Mouse (Mus musculus) spleen, postnatal 14 days (tissue): Measurements from ENCODE around the gene Zfp729b.
A peak's percentile ranks its signal among the peaks of the same experiment; 100 is the strongest.

Experiments used
- DNase-seq, 2 experiments: peaks; one replicate each; pipeline ENCODE4 v3.0.0; 2021 to 2022; ENCODE audit warnings: low spot score in 2 of 2

The Zfp729b gene

DNA sequence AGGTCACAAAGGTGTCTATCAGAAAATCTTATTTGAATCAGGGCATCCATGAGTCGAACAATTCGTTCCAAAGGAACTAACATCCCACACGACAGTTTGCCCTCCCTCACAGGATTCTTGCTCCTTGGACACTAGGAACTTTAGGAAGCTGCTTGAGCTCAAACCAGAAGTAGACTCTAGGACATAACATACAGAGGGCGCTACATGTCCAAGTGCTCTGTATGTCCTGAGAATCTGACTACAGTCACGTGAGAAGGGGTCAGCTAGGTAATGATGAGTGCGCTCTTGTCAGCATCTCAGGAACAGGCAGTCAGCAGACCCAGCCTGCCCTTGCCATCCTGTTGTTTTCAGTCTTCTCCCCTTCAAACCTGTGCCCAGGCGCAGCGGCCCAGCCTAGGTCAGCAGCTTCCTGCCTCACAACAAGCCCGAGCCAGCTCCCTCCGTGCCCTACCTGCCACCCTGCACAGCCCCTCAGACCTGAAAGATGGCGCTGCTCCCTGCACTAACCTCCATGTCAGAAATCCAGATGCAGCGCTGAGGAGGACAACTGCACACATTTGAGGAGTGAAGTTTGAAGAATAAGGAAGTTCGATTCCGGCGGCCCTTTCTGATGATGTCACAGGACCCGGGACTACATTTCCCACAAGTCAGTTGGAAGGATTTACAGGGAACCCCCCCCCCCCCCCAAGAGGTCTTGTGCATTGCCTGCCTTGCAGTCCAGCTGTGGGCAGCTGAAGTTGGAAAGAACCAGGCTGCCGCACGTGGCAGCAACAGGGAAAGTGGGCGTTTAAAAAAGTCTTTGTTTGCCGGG, at the start of gene Zfp729b:
Zfp729b (minus strand) TSS at position 642 of the 811 bp plus-strand sequence.
- DNase-seq: peak; percentile 68 to 88

DNA sequence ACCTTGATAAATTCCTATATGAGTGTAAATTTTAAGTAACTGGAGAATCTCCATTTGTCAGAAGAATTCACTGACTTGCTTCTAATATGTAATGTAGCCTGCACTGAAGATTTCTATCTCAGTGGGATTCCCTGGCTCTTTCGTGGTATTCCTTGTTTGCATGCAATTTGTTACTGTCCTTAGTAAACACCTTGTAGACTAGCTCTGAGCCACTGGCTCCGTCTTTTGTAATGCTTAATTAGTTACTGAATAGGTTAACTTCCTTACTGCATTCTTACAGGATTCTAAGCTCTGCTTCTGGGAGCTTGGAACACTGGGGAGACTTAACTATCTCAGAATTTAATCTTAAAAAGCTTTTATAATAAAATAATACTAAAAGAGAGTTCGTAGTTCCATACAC, 43.0 kb upstream of the Zfp729b start:
- DNase-seq: no peak

- peak; percentile 54 to 73 for DNase-seq
These were observed 27.9 kb upstream of the Zfp729b start, which contains the start of the genes Gm49345 and Zfp729a for GRCm38 (mm10) chr13:67637294-67638007. Gm49345 (minus strand) TSS chr13:67637769. Zfp729a (minus strand) TSS chr13:67637791.

GRCm38 (mm10) chr13:67610108-67610507, 601 bp upstream of the Zfp729b start:
- no peak for DNase-seq

DNA sequence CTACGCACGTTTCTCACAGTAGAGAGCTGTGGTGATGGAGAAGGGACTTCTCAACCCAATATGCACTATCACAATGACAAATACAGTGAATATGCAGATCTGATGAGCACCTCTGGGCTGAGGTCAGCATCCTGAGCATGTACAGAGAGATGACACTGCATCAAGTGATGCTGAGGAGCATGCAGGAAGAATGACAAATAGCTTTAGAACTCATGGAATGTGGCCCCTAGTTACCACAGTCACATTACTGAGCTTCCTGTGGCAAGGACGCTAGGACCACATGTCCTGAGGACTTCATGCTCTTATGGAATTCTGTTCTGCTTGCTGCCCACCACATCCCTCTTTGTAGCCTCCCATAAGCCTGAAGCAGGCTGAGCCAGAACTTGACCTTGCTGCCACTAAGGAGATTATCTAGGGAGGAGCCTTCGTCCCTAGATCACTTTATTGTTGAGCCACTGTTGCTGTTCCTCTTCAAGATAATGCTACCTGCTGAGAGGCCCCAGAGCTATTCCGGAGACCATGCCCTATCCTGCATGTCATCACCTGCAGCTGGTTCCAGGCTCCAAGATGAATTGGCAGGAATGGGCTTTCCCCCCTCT, 36.8 kb downstream of the Zfp729b start:
- no peak for DNase-seq

DNA sequence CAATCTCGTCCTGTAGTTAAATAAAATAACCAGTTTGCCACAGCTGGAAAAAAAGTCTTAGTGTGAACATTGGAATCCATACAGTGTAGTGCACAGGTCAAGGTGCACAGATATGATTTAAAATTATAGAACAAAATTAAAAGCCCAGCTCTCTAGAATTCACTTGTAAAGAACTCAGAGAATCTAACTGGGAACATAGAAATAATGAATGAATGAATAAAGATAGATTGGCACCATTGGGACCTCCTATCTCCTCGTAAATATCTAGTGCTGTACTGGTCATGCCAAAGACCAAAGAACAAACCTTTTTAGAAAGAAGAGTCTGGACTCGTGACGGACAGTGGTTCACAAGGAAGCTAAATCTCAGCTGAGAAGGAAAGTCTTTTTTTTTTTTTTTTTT, 55.8 kb downstream of the Zfp729b start, which contains the start of gene Zfp748:
Zfp748 (minus strand) TSS at position 101 of the 400 bp plus-strand sequence.
- no peak for DNase-seq

DNA sequence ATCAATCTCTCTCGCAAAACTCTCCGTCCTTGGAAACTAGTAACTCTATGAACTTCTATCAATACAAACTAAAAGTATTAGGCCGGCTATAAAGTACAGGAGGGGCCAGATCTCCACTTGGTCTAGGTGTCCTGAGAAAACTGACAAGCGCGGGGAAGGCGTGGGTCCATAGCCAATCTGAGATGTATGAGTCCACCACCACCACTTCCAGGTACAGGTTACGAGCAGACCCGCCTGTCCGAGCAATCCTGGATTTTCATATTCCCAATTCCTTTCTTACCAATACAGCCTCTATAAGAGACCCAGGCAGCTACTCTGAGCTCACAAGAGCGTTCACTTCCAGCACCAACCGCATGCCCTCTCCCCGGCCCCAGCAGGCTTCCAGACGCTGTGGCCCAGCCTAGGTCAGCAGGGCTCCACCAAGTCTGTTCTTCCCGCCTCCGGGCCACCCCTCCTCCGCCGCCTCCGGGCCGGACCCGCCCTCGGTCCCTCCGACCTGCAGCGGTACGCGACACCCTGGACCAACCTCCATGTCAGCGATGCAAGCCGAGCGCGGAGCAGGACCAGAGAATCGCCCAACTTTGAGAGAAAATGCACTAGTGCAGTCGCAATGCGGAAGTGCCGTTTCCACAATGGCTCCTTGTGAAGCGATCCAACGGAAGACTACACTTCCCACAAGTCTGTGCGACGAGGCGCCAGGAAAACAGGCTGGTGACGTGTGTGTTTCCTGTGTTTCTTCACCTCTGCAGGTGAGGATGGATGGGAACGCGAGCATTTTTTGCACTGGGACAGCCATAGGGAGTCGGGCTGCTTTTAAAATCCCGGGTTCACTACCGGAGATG, 56.8 kb downstream of the Zfp729b start:
- peak; percentile 49 to 72 for DNase-seq

DNA sequence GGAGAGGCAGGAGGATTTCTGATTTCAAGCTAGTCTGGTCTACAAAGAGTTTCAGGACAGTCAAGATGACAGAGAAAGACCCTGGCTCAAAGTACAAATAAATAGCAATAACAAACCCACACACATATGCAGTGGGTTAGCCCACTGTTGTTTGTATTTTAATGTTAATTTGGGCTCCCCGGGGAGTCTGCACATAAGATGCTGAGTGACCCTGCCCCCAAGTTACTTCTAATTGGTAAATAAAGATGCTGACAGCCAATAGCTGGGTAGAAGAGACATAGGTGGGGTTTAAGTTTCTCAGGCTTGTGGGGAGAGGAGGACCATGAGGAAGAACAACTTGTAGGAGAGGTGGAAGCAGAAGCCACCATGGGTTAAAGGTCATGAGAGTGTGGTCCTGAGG, 63.6 kb downstream of the Zfp729b start:
- no peak for DNase-seq
